Mouse (Mus musculus) adrenal gland, adult 8-10 months (tissue): ENCODE data around the gene Chd5. TPM values are rescaled to one million over a fixed set of nuclear protein-coding genes. Genes with fewer than 3 reads are reported as not detected.

Experiments used
- DNase-seq: peaks from one replicate; pipeline ENCODE4 v3.0.0; 2022
- total RNA-seq, 4 experiments: library from RNA; stranded (reverse); gene quantifications; 2 replicates each; pipeline ENCODE4 v1.2.4; 2022

The Chd5 gene
- total RNA-seq, 4 experiments from 2014 or later: 7.0 to 16.9 (median 12.3) TPM

DNA sequence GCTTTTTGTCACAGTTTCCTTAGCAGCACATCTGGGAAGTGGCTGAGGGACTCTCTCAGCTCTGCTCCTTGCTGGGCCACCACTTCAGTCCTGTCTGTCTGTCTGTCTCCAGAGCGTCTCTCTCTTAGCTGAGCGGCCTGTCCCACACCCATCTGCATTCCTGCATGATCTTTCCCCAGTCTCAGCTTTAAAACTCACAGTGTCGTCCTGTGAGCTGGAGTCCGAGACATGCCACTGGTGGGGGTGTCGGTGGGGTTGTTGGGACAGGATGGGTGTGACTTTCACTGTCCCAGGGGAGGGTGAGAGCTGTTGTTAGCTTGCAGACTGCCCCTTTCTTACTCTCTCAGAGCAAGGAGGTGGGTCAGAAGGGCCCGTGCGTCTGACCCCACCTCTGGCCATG, 17.2 kb downstream of the Chd5 start:
- DNase-seq: no peak

DNA sequence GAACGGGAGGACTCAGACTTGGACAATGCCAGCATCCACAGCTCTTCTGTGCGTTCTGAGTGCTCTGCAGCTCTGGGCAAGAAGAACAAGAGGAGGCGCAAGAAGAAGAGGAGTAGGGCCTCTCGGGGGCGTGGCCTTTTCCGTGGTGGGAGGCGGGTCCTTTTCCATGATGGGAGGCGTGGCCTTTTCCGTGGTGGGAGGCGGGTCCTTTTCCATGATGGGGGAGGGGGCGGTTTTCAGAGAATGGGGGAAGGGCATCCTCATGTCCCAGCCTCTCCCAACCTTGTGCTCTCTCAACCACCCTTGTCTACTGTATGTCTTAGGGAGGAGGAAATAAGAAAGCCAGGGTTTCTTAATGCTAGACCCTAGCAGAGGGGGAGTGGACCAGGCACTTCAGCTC, 21.2 kb downstream of the Chd5 start:
- no peak for DNase-seq

GRCm38 (mm10) chr4:152360855-152361254, 22.4 kb downstream of the Chd5 start:
- DNase-seq: no peak

GRCm38 (mm10) chr4:152362180-152362579, 23.7 kb downstream of the Chd5 start:
- no peak for DNase-seq

GRCm38 (mm10) chr4:152365228-152365627, 26.8 kb downstream of the Chd5 start:
- DNase-seq: no peak

DNA sequence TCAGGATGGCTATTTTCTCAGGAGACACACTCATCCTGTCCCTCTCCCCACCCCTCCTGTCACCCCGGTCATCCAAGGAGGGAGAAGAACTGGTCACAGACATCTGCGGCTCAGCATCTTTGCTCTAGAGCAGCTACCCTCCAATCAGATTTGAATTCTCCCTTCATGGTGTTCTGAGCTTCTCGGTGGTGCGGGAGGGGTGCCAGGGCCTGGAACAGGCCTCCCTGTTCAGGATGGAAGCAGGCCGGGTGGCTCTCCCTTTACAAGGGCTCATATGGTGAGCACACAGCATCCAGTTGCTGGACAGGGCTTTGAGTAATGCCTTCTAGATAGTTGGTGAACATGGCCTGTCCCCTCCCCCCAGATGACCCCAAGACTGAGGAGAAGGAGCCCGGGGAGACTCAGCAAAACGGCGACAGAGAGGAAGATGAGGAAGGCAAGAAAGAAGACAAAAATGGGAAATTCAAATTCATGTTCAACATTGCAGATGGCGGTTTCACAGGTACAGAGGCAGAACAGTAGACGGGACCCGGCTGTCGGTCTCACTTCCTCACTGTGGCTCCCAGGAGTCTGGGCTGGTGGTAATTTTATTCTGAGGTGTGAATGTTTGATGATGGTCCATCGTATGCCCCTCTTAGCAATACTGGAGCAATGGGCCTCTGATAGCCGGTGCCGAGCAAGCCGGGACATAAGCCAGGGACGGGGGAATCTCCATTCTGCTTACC, 44.2 kb downstream of the Chd5 start:
- no peak for DNase-seq

DNA sequence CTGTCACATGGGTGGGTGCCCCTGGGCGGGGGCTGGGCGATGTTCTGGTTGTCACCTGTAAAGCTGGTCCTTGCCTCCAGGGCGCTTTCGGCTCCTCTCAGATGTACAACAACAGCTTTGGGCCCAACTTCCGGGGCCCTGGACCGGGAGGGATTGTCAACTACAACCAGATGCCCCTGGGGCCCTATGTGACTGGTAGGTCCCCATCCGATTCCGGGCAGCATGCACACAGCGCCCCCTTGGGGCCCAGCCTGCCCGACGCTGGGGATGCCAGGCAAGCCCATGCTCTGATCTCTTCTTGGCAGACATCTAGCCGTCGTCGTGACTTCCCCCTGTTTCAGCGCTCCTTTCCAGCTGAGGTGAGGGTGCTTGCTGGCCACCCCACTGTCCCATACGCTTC, 47.2 kb downstream of the Chd5 start:
- no peak for DNase-seq

DNA sequence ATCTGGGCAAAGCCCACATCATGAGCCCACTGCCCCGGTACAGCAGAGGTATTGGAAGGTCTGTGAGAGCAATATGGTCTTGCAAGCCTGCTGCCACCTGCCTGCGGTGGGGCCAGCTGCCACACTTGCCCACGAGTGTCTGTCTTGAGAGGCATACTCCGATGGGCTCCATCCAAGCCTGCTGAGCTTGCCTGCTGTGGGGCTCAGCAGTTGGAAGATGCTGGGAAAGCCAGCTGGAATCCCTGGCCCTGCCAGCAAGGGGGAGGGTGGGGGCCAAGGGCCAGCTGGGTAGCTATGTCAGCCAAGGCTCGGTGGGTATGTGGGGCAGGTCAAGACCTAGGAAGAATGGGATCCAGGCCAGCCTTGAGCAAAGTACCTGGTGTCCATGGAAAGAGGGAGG, 53.7 kb downstream of the Chd5 start:
- no peak for DNase-seq

DNA sequence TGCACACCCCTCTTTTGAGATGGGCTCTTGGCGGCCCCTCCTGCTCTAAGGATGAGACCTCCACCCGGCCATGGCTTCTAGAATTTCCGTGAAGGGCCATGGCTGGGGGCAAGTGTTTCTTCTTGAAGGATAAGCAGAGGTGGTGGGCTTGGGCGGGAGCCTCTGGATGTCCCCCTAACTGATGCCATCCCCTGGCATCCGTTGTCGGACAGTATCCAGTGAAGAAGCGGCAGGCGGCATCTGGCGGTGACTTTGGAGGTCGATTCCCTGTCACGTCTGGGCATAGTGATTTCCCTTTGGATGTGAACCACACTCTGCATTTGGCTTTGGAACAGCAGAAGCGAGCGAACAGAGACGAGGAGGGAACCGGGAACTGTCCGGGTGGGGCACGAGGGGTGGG, 54.2 kb downstream of the Chd5 start:
- no peak for DNase-seq

DNA sequence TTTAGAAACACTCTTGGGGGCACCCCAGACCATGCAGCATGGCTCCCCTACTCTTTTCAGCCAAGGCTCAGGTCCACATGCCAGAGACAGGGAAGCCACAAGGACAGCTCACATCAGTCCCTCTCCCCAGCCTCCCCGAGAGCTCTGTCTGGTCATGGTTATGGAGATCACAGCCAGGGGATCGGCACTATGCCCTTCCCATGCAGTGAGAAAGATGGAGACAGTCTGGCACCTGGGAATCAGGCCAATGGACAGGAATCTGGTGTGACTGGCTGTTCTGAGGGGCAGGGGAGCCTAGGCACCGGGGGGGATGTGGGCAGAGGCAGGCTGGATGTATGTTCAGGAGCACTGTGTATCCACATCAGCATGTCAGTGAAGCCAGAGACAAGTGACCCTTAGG, 60.5 kb downstream of the Chd5 start:
- DNase-seq: no peak

- DNase-seq: no peak
These were observed 66.7 kb downstream of the Chd5 start for GRCm38 (mm10) chr4:152405143-152405542.

GRCm38 (mm10) chr4:152405671-152406201, 67.3 kb downstream of the Chd5 start:
- DNase-seq: no peak

DNA sequence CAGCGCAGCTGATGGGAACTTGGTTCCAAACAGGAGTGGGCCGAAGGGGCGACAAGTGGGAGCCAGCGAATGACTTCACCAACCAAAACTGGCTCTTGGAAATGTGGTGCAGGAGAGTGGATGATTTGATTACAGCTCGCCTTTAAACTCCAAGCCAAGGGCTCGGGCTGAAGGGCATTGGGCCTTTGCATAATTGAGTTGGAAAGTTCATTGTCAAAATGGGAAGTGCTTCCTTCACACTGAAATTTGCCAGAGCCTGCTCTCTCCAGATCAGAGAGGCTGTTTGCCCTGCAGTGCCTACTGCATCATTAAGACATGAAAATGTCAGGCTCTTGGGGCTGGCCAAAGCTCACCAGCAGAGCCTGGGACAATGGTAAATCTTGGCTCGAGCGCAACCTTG, 68.1 kb downstream of the Chd5 start:
- DNase-seq: no peak

DNA sequence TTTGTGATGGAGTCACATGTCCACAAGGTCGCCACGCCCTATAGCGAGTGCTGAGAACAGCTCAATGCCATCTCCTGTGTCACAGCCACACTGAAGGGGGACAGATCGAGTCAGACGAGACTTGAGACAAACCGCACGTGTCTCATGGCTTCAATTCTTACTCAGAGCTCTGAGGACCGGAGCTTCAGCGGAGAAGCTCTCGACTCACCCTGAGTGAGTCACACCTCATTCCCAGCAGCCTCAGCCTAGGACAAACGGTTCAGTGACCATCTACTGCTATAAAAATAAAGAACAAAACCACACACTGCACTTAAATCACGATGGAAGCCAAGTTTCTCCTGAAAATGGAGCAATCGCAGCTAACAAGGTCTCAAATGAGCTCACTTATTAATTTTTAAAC, 72.5 kb downstream of the Chd5 start:
- DNase-seq: no peak

- no peak for DNase-seq
These were observed 74.2 kb downstream of the Chd5 start for GRCm38 (mm10) chr4:152412524-152413080.

GRCm38 (mm10) chr4:152418229-152419060, 80.0 kb downstream of the Chd5 start:
- DNase-seq: no peak

DNA sequence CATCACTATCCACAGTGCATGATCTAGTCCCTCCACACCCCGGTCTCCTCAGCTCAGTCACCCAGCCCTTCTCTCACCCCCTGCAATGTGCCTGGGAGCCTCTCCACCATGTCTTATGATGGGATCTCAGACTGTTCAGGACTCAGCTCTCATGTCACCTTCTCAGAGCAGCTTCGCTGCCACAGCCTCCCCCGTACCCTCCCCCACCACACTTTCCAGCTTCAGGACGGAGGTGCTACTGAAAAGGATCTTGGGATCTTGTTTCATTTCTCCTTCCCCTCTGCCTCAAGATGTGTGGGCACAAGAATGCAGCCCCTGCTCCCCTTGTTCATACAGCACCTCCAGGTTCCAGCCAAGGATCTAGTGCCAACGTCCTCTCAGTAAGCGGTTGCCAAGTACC, 85.1 kb downstream of the Chd5 start:
- no peak for DNase-seq

DNA sequence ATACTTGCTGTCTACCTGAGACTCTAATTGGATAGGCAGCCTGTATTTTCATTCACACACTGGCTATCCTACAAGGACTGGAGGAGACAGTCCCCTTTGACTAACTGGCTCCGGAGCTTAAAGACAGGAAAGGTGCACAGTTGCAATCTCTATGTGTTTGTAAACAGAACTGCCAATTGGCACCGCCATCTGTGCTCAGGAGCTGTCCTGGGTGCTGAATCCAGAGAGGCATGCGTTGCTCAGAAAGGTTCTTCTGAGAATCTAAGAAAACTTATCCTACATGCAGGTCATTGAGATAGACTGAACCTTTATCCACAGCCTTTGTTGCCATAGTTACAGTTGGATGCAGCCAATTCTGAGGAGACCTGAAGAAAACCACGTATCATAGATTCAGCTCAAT, 85.9 kb downstream of the Chd5 start:
- DNase-seq: no peak

- DNase-seq: no peak
These were observed 86.5 kb downstream of the Chd5 start for GRCm38 (mm10) chr4:152424922-152425321.

DNA sequence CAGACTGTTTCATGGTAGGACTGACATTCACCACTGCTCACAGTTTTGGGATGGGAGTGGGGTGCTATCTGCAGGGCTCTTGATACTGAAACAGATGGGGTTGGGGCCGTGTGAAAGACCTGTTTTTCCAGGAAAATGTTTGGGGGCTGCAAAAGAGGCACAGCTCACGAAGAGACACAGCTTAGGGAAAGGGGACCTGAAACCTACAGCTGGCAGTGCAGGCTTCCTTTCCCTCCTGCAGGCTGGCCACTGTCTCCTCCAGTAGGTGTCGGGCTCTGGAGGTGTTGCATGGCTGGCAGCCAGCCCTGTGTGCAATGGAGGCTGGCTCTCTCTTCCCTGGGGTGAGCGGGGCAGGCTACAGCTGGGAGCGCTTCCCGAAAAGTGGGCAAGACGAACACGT, 89.8 kb downstream of the Chd5 start:
- no peak for DNase-seq

DNA sequence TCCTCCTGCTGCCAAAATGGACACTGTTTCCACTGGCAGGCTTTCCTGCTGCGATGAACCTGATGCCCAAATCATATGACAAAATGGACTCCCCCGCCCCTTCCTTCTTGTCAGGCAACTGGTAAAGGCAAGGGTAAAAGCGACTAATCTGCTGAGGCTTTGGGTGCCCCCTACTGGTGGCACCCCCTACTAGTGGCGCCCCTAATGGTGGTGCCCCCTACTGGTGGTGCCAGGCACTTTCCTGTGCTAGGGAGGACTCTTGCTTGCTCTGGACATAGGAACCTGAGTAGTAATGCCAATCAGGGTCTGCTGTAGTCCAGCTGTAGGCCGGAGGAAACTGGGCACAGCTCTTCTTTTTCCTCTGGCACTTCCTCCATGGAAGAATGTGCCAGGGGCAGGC, 93.9 kb downstream of the Chd5 start:
- DNase-seq: no peak

- DNase-seq: peak; percentile 66
These were observed 96.4 kb downstream of the Chd5 start for GRCm38 (mm10) chr4:152434836-152435235.

- DNase-seq: peak; percentile 25
These were observed 96.8 kb downstream of the Chd5 start for GRCm38 (mm10) chr4:152435255-152435654.
